Mouse (Mus musculus) olfactory bulb, adult 2 months (tissue): ENCODE data around the gene Intu. TPM values are rescaled to one million over a fixed set of nuclear protein-coding genes. Genes with fewer than 3 reads are reported as not detected.
A peak's percentile ranks its signal among the peaks of the same experiment; 100 is the strongest.

ENCODE experiments used
- H3K27ac ChIP-seq: fragments of 200-500 bp; 2 replicates; pipeline ENCODE4 v1.5.1; 2012; ENCODE audit warnings: low read depth, low read length; ENCODE audit not compliant: insufficient read depth
- H3K4me1 ChIP-seq: fragments of 200-500 bp; 2 replicates; pipeline ENCODE4 v1.6.1; 2012; ENCODE audit warnings: low read length; ENCODE audit not compliant: control insufficient read depth, insufficient read depth
- H3K4me3 ChIP-seq: fragments of 200-500 bp; 2 replicates; pipeline ENCODE4 v1.5.1; 2012; ENCODE audit warnings: mild to moderate bottlenecking, low read depth, low read length, moderate library complexity; ENCODE audit not compliant: insufficient read depth
- CTCF ChIP-seq: fragments of 200-500 bp; IDR thresholded peaks from 2 replicates; pipeline ENCODE4 v1.5.1; 2012; ENCODE audit warnings: low read depth, mild to moderate bottlenecking, low read length, moderate library complexity; ENCODE audit not compliant: insufficient read depth
- POLR2A ChIP-seq: fragments of 200-500 bp; IDR thresholded peaks from 2 replicates; pipeline ENCODE4 v1.6.1; 2012; ENCODE audit warnings: mild to moderate bottlenecking, low read depth, low read length, moderate library complexity; ENCODE audit not compliant: insufficient read depth
- WGBS: fragments of 180-500 bp; shearing (Covaris S2); methylation state at CpG from one replicate; pipeline ENCODE4 v1.1.7; 2018; 5-methylcytosine and 5-hydroxymethylcytosine counted together
- polyA plus RNA-seq: library from polyadenylated mRNA; stranded (reverse); fragments of >200 nt; gene quantifications from 2 replicates; pipeline ENCODE4 v1.2.4, GENCODE M21; 2012; ENCODE audit warnings: low replicate concordance; ENCODE audit not compliant: missing spikeins, insufficient read depth, insufficient read length

Intu gene
- not detected in 2 replicates for polyA plus RNA-seq

GRCm38 (mm10) chr3:40531286-40532141 lies at the start of gene Intu:
Gene Intu, plus strand, starts transcription at chr3:40531286.
- under 1% methylated on average over 54 of the region's 54 CpGs for WGBS
- Histone ChIP-seq H3K4me3 (peak within 1 kb of the TSS; percentile 45), H3K27ac (no peak within 1 kb of the TSS), H3K4me1 (peaks cover 9% of the 10 kb centered on the region)
- 0 out of 2 replicates have a peak, but pooled peaks have one; percentile 26 for TF ChIP-seq CTCF
- no peak; the same call in 1 of the 2 replicates for TF ChIP-seq POLR2A

GRCm38 (mm10) chr3:40483221-40483654 lies 47.8 kb upstream of the Intu start:
- TF ChIP-seq CTCF (no peak), POLR2A (no peak)
- no peak overlapping the region for H3K4me3 ChIP-seq
- 69% methylated on average over 10 of the region's 10 CpGs for WGBS
- H3K4me1 ChIP-seq = no peaks in the 10 kb centered on the region
- H3K27ac ChIP-seq = no peak overlapping the region

- TF ChIP-seq POLR2A (no peak), CTCF (no peak)
- Histone ChIP-seq H3K27ac (no peak overlapping the region), H3K4me3 (no peak overlapping the region), H3K4me1 (no peaks in the 10 kb centered on the region)
- WGBS = 90% methylated on average over 4 of the region's 4 CpGs
Measured at GRCm38 (mm10) chr3:40487381-40487780, 43.7 kb upstream of the Intu start.

GRCm38 (mm10) chr3:40491742-40492141 lies 39.3 kb upstream of the Intu start:
- H3K27ac ChIP-seq = no peak overlapping the region
- 89% methylated on average over 3 of the region's 3 CpGs for WGBS
- TF ChIP-seq CTCF (no peak), POLR2A (no peak)
- no peaks in the 10 kb centered on the region for H3K4me1 ChIP-seq
- no peak overlapping the region for H3K4me3 ChIP-seq

GRCm38 (mm10) chr3:40498898-40499297 lies 32.2 kb upstream of the Intu start:
- H3K4me3 ChIP-seq = no peak overlapping the region
- TF ChIP-seq CTCF (no peak), POLR2A (no peak)
- no peaks in the 10 kb centered on the region for H3K4me1 ChIP-seq
- WGBS = 86% methylated on average over 3 of the region's 3 CpGs
- no peak overlapping the region for H3K27ac ChIP-seq

GRCm38 (mm10) chr3:40500157-40500808 lies 30.8 kb upstream of the Intu start:
- no peak for TF ChIP-seq POLR2A
- TF ChIP-seq CTCF = no peak
- Histone ChIP-seq H3K4me3 (no peak overlapping the region), H3K4me1 (no peaks in the 10 kb centered on the region), H3K27ac (no peak overlapping the region)
- 84% methylated on average over 8 of the region's 8 CpGs for WGBS

GRCm38 (mm10) chr3:40504377-40504776 lies 26.7 kb upstream of the Intu start:
- 60% methylated on average over 5 of the region's 5 CpGs for whole genome bisulfite sequencing
- no peak overlapping the region for H3K4me3 ChIP-seq
- TF ChIP-seq CTCF (no peak), POLR2A (no peak)
- no peak overlapping the region for H3K27ac ChIP-seq
- no peaks in the 10 kb centered on the region for H3K4me1 ChIP-seq

GRCm38 (mm10) chr3:40505451-40506014 lies 25.6 kb upstream of the Intu start:
- H3K4me3 ChIP-seq = no peak overlapping the region
- no peak overlapping the region for H3K27ac ChIP-seq
- 95% methylated on average over 14 of the region's 14 CpGs for WGBS
- TF ChIP-seq POLR2A = no peak
- TF ChIP-seq CTCF = no peak
- H3K4me1 ChIP-seq = no peaks in the 10 kb centered on the region
